Mouse (Mus musculus): ENCODE measurements around the gene Acadvl. TPM values are rescaled to one million over a fixed set of nuclear protein-coding genes. Genes with fewer than 3 reads are reported as not detected.
A peak's percentile ranks its signal among the peaks of the same experiment; 100 is the strongest.

Gene Acadvl
- total RNA-seq, 1 experiment from 2014 or later = 42.8 TPM

DNA sequence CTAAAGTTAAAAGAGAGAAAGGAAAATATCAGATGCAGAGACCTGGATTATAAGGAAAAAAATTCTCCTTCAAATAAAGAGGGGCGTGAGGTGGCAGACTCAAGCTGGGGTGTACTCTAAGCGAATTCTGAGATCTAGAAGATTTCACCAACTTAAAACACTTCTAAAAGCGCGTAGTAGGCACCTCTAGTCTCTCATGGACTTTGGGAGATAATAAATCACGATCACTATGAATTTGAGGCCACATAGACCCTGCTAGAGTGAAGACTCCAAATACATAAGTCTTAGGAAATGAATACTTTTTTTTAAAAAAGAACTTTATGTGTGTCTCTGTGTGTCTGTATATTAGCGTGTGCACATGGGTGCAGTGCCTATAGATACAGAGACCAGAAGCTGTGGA lies 466 bp upstream of the Acadvl start:
- ATAC-seq (replicated peaks in 1 of 2; ENCODE audit: insufficient read depth in 1 of 2, low FRiP score in 2 of 2, low TSS enrichment in 1 of 2, low read depth in 1 of 2, poor library complexity in 2 of 2, severe bottlenecking in 2 of 2) = no peak

- no peak for ATAC-seq (replicated peaks in 1 of 2; ENCODE audit: insufficient read depth in 1 of 2, low FRiP score in 2 of 2, low TSS enrichment in 1 of 2, low read depth in 1 of 2, poor library complexity in 2 of 2, severe bottlenecking in 2 of 2)
Measured at GRCm38 (mm10) chr11:70014051-70014450, 1.2 kb downstream of the Acadvl start.

GRCm38 (mm10) chr11:70013408-70013807 lies 1.8 kb downstream of the Acadvl start:
- ATAC-seq (replicated peaks in 1 of 2; ENCODE audit: insufficient read depth in 1 of 2, low FRiP score in 2 of 2, low TSS enrichment in 1 of 2, low read depth in 1 of 2, poor library complexity in 2 of 2, severe bottlenecking in 2 of 2) = no peak

- ATAC-seq (replicated peaks in 1 of 2; ENCODE audit: insufficient read depth in 1 of 2, low FRiP score in 2 of 2, low TSS enrichment in 1 of 2, low read depth in 1 of 2, poor library complexity in 2 of 2, severe bottlenecking in 2 of 2) = no peak
Measured at GRCm38 (mm10) chr11:70012931-70013330, 2.3 kb downstream of the Acadvl start.

- ATAC-seq (replicated peaks in 1 of 2; ENCODE audit: insufficient read depth in 1 of 2, low FRiP score in 2 of 2, low TSS enrichment in 1 of 2, low read depth in 1 of 2, poor library complexity in 2 of 2, severe bottlenecking in 2 of 2) = no peak
Measured at GRCm38 (mm10) chr11:70010961-70011360, 4.2 kb downstream of the Acadvl start.

- no peak for ATAC-seq (replicated peaks in 1 of 2; ENCODE audit: insufficient read depth in 1 of 2, low FRiP score in 2 of 2, low TSS enrichment in 1 of 2, low read depth in 1 of 2, poor library complexity in 2 of 2, severe bottlenecking in 2 of 2)
Measured at GRCm38 (mm10) chr11:70010548-70010947, 4.7 kb downstream of the Acadvl start.

DNA sequence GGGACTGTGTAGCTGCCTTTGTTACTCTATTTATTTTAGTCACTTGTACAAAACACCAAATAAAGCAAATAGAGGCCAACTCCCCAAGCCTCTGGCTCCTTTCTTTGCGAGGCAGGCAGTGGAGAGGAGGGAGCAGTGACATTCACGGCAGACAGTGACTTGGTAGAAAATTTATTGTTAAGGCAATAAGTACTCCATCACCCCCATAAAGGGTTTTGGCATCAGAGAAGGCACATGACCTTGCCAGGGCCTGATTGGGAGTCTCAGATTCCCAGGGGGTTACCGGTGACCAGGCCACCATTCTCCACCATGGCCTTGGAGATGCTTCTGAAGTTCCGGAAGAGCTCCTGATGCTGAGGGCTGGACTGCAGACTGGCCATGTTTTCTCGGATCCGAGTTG lies 5.2 kb downstream of the Acadvl start:
- ATAC-seq (replicated peaks in 1 of 2; ENCODE audit: insufficient read depth in 1 of 2, low FRiP score in 2 of 2, low TSS enrichment in 1 of 2, low read depth in 1 of 2, poor library complexity in 2 of 2, severe bottlenecking in 2 of 2) = no peak

- ATAC-seq (replicated peaks in 1 of 2; ENCODE audit: insufficient read depth in 1 of 2, low FRiP score in 2 of 2, low TSS enrichment in 1 of 2, low read depth in 1 of 2, poor library complexity in 2 of 2, severe bottlenecking in 2 of 2) = peak; percentile 26 to 28; a peak in 1 of 4 replicates
Measured at GRCm38 (mm10) chr11:70005521-70005920, 9.7 kb downstream of the Acadvl start.

- ATAC-seq (replicated peaks in 1 of 2; ENCODE audit: insufficient read depth in 1 of 2, low FRiP score in 2 of 2, low TSS enrichment in 1 of 2, low read depth in 1 of 2, poor library complexity in 2 of 2, severe bottlenecking in 2 of 2) = no peak
Measured at GRCm38 (mm10) chr11:70002471-70002870, 12.7 kb downstream of the Acadvl start.

DNA sequence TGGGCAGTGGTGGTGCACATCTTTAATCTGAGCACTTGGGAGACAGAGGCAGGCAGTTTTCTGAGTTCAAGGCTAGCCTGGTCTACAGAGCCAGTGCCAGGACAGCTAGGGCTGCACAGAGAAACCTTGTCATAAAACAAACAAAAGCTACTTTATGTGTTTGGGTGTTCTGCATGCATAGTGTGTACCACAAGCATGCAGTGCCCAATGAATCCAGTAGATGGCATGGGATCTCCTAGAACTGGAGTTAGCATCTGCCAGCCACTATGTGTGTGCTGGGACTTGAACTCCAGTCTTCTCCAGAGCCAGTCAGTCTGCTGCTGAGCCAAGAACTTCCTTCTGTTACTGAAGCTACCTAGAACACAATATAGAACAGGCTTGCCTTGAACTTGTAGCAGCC lies 13.3 kb downstream of the Acadvl start:
- ATAC-seq (replicated peaks in 1 of 2; ENCODE audit: insufficient read depth in 1 of 2, low FRiP score in 2 of 2, low TSS enrichment in 1 of 2, low read depth in 1 of 2, poor library complexity in 2 of 2, severe bottlenecking in 2 of 2) = 0 out of 4 replicates have a peak, but pooled peaks of 1 of the 2 experiments have one; percentile 14

DNA sequence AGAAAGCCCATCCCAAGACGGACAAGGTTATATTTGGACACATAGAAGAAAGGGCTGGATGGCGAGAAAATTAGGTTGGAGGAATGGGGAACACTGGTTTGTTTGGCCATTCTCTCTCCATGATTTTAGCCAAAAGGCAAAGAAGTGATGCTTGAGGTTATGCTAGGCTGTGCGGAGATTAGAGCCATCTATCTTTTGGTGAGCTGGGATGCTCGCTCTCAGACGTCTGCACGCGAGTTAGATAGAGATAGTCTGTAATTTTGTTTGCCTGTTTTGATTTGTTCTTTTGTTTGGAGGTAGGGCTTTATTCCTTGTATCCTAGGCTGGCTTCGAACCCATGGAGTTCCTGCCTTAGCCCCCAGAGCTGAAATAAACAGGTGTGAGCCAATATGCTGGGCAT lies 14.1 kb downstream of the Acadvl start:
- no peak for ATAC-seq (replicated peaks in 1 of 2; ENCODE audit: insufficient read depth in 1 of 2, low FRiP score in 2 of 2, low TSS enrichment in 1 of 2, low read depth in 1 of 2, poor library complexity in 2 of 2, severe bottlenecking in 2 of 2)

- peak; percentile 57 to 61 for ATAC-seq (replicated peaks in 1 of 2; ENCODE audit: insufficient read depth in 1 of 2, low FRiP score in 2 of 2, low TSS enrichment in 1 of 2, low read depth in 1 of 2, poor library complexity in 2 of 2, severe bottlenecking in 2 of 2)
Measured at GRCm38 (mm10) chr11:70000396-70000898, 14.8 kb downstream of the Acadvl start, which contains the start of gene Dvl2. Gene Dvl2 (plus strand): TSS chr11:70000595.

GRCm38 (mm10) chr11:69999666-70000065 lies 15.5 kb downstream of the Acadvl start:
- no peak for ATAC-seq (replicated peaks in 1 of 2; ENCODE audit: insufficient read depth in 1 of 2, low FRiP score in 2 of 2, low TSS enrichment in 1 of 2, low read depth in 1 of 2, poor library complexity in 2 of 2, severe bottlenecking in 2 of 2)

- no peak for ATAC-seq (replicated peaks in 1 of 2; ENCODE audit: insufficient read depth in 1 of 2, low FRiP score in 2 of 2, low TSS enrichment in 1 of 2, low read depth in 1 of 2, poor library complexity in 2 of 2, severe bottlenecking in 2 of 2)
Measured at GRCm38 (mm10) chr11:69998567-69999491, 16.4 kb downstream of the Acadvl start.

DNA sequence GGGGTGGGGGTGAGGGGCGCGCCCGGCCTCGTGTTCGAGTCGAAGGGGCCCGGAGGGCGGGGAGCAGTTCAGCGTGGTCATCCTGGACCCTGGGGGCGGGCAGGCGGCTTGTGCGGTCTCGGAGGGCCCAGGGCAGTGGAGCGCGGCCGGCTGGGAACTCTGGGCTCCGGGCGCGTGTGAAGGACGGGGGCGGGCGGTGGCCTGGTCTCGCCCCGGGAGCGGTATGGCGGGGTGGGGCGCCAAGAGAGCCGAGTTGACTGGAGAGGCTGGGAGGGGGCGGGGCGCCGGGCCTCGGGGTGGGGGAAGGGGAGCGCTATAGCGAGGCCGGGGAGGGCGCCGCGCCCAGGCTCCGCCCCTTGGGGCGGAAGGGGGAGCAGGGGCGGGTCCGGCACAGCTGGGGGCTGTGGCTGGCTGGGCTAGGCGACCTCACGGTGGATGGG lies 18.1 kb downstream of the Acadvl start:
- ATAC-seq (replicated peaks in 1 of 2; ENCODE audit: insufficient read depth in 1 of 2, low FRiP score in 2 of 2, low TSS enrichment in 1 of 2, low read depth in 1 of 2, poor library complexity in 2 of 2, severe bottlenecking in 2 of 2) = peak in 1 of 2 experiments; percentile 12; a peak in 3 of 4 replicates

GRCm38 (mm10) chr11:69996161-69997061 lies 18.8 kb downstream of the Acadvl start:
- no peak for ATAC-seq (replicated peaks in 1 of 2; ENCODE audit: insufficient read depth in 1 of 2, low FRiP score in 2 of 2, low TSS enrichment in 1 of 2, low read depth in 1 of 2, poor library complexity in 2 of 2, severe bottlenecking in 2 of 2)

GRCm38 (mm10) chr11:69995391-69995960 lies 19.7 kb downstream of the Acadvl start, which contains the start of gene Phf23:
Gene Phf23 (plus strand): TSS chr11:69995777.
- peak; percentile 68 to 74 for ATAC-seq (replicated peaks in 1 of 2; ENCODE audit: insufficient read depth in 1 of 2, low FRiP score in 2 of 2, low TSS enrichment in 1 of 2, low read depth in 1 of 2, poor library complexity in 2 of 2, severe bottlenecking in 2 of 2)

Measured in hematopoietic stem cell, adult 5-6 weeks (primary cell).